Mouse (Mus musculus) brain, embryonic 14.5 days (tissue): ENCODE results near the gene Slc6a8. TPM values are rescaled to one million over a fixed set of nuclear protein-coding genes. Genes with fewer than 3 reads are reported as not detected.

Experiments used
- DNase-seq: peaks from one replicate; pipeline ENCODE4 v3.0.0-alpha.2; 2011; ENCODE audit warnings: low read depth
- CTCF ChIP-seq: fragments of 200-500 bp; IDR thresholded peaks from 2 replicates; pipeline ENCODE4 v1.5.1; 2012; ENCODE audit warnings: inconsistent platforms, mild to moderate bottlenecking, moderate library complexity, borderline replicate concordance; ENCODE audit not compliant: insufficient read depth, insufficient read length; ENCODE audit errors: extremely low read depth
- POLR2A ChIP-seq: fragments of 200-500 bp; IDR thresholded peaks from 2 replicates; pipeline ENCODE4 v1.6.1; 2012; ENCODE audit warnings: mild to moderate bottlenecking, inconsistent platforms, borderline replicate concordance; ENCODE audit not compliant: poor library complexity, insufficient read depth, insufficient read length, severe bottlenecking; ENCODE audit errors: extremely low read depth
- polyA plus RNA-seq: library from polyadenylated mRNA; depleted of rRNA; stranded (reverse); fragments of >200 nt; gene quantifications from 2 replicates; pipeline ENCODE4 v1.2.3, GENCODE M21; 2012; rRNA removed

Gene Slc6a8
- polyA plus RNA-seq, 1 experiment: 62.2 TPM

DNA sequence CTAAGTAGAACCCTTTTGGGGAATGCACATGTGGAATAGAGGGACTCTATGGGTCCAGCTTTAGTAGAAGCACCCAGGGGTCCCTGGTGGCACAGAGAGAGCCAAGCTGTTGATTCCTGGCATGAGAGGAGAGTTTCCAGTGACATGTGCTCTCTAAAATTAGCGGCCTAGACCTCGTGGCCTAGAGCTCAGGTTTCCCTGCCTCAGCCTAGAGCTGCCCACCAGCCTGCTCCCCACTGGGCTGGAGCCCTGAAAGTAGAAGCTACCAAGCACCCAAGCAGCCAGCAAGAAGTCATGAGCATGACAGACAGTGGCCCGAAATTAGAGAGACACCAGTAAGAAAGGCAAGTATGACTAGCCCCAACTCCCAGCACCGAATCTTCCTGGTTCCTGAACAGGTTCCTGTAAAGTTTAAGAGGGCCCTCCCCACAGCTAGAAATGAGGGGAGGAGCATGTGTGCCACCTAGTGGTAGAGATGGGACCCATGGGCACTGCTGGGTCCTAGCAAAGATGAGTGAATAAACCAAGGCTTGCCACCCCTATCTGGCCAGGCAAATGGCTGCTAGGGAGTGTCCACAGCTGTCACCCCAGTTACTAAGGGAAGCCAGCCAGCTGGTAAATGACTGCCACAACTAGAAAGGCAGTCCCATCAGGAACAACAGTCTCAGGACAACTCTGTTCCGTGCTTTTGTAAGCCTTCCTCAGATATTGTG, 18.1 kb downstream of the Slc6a8 start:
- peak; percentile 61; the same call in 1 of the 2 replicates for TF ChIP-seq CTCF
- TF ChIP-seq POLR2A: no peak
- peak; percentile 29 for DNase-seq

DNA sequence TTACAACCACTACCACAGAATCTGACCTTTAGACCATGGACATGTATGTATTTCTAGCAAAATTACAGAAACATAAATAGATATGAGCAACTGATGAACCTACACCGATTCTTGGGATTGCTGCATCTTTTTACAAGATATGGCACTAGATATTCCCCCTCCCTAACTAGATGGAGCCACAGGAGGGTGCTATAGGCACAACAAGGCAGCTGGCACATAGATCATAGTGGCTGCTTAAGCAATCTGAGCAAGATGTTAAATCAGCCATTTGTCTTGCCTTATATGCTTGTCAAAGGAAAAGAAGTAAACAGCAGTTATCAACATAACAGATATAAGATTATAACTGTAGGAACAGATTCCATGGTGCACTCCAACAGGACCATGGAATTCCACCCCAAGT, 27.5 kb downstream of the Slc6a8 start:
- DNase-seq: peak; percentile 43

DNA sequence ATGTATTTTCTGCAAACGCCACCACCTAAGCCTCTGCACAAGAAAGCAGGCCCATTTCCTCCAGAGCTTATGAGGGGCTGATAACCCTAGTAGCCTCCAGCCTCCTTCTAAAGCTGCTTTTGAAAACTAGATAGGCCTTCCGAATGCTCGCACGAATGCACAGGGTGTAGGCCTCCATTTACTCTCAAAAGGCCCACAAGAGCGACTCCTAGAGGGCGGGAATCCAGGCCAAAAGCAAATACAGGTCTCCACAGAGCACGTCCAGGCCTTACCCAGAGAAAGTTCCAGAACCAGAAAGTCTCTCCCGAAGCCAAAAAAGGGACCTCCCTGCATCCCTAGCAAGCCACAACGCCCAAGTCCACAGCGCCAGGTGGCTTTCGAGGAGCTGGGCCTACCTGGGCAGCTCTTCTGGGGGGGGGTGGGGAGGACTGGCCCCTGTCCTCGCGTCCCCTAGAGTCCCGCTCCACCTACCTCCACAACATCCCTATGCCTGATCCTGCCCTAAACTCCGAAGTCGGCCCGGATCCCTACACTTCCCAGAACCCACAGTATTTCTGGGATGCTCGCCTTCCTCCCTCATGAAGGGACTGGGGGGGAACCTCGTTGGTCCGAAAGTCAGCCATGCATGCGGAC, 42.6 kb downstream of the Slc6a8 start:
- TF ChIP-seq CTCF (no peak), POLR2A (no peak)
- peak; percentile 35 for DNase-seq

More for the DNA sequence above, 27.5 kb downstream of the Slc6a8 start:
- peak; percentile 29; the same call in 1 of the 2 replicates for TF ChIP-seq CTCF
- no peak for TF ChIP-seq POLR2A

DNA sequence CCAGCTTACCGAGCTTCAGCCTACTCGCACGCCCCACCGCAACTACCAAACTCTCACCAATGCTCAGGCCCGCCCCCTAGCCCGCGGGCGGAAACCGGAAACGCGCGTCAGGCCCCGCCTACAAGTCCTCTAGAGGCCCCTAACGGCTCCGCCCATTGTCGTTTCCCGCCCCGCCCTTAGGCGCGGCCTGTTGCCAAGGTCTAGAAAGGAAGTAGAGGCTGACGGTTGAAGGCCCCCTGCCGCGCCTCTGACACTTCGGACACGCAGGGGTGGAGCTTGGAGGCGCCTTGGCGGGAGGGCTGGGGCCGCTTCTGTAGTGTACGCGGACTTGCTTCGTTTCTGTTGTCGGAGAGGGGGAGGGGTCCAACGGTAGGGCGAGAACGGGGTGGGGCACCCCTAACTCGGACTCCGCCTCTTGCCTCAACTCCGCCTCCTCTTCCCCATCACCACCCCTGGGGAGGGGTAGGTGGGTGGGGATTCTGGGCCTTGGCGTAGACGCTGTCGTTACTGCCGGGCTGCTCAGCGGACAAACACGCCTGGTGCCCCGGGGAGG, 43.2 kb downstream of the Slc6a8 start, which contains the start of the genes Bcap31 and Abcd1:
Gene Bcap31, minus strand, starts transcription at position 67 of the 553 bp plus-strand sequence.
Gene Abcd1, plus strand, starts transcription at position 489 of the 553 bp plus-strand sequence.
- TF ChIP-seq CTCF (no peak), POLR2A (no peak)

DNA sequence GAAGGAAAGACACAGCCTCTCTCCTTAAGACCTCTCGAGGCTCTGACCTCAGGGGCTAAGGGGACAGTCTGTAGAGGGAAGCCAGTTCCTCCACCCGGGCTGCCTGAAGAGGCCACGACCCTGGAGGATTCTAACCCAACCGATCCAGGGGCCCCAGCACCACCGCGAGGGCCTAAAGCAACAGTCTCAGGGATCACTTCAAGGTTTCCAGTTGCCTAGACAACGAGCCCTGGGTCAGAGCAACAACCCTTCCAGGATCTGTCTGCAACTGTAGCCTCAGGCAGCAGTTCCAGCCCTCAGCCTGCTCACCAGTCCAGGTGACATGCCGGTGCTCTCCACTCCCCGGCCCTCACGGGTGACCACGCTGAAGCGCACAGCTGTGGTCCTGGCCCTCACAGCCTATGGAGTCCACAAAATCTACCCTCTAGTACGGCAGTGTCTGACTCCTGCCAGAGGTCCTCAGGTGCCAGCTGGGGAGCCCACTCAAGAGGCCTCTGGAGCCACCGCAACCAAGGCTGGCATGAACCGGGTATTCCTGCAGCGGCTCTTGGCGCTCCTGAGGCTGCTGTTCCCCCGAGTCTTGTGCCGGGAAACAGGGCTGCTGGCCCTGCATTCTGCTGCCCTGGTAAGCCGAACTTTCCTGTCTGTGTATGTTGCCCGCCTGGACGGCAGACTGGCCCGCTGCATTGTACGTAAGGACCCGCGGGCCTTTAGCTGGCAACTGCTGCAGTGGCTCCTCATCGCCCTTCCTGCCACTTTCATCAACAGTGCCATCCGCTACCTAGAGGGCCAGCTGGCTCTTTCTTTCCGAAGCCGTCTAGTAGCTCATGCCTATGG, 44.0 kb downstream of the Slc6a8 start:
- DNase-seq: peak; percentile 20
- no peak for TF ChIP-seq POLR2A
- TF ChIP-seq CTCF: no peak

More for the DNA sequence above, 43.2 kb downstream of the Slc6a8 start, which contains the start of the genes Bcap31 and Abcd1:
- peak; percentile 97 for DNase-seq

DNA sequence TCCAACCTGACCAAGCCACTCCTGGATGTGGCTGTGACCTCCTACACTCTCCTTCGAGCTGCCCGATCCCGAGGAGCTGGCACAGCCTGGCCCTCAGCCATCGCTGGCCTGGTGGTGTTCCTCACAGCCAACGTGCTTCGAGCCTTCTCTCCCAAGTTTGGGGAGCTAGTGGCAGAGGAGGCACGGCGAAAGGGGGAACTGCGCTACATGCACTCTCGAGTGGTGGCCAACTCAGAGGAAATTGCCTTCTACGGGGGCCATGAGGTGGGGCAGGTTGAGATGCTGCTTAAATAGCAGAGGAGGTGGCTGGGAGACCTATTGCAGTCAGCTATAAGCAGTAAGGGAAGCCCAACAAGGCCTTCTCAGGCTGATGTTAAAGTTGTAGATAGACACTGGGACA, 44.7 kb downstream of the Slc6a8 start:
- DNase-seq: peak; percentile 0
- TF ChIP-seq CTCF (no peak), POLR2A (no peak)

DNA sequence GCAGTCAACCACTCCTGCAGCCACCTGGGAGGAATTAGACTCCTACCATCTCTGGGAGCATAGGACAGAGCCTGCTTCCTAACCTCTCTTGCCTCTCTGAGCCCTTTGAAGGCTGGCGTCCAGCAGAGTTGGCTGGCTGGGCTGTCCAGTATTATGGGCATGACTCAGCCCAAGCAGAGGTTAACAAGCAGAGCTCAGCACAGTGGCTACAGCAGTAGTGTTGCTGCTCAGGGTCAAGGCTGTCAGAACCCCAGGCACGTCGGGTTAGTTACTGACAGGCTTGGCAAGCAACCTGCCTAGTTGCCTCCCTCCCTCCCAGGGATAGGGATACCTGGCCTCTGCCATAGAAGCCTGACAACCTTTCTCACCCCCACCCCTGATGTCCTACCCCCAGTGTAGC, 45.3 kb downstream of the Slc6a8 start:
- TF ChIP-seq POLR2A: no peak
- no peak for TF ChIP-seq CTCF

DNA sequence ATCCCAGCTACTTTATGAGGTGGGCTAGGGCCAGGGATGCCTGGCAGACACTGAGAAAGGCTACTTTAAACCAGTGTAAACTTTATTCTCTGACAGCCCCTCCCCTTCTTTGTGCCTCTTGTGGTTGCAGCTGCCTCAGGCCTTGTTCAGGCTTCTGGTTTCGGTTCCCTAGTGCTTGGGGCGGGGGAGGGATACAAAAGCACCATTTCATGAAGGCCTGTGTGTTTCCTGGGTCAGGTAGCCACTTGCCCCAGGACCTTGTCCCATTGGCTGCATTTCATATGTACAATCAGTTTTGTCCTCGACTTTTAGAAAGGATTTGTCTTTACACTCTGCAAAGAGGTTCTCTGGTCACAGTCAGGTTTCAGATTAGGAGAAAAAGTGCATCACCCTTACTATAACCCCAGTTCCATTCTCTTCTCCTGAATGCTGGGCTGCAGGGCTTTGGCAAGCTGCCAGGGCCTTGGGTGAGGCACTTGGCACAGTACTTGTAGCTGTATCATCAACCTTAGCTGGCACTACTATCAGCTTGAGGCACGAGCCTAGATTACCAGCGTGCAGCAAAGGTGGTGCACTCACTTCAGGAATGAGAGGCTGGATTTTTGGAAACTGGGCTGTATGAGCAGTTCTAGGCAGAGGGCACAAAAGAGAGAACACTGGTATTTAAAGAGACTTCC, 45.9 kb downstream of the Slc6a8 start:
- peak; percentile 32 for DNase-seq
- TF ChIP-seq CTCF: no peak

More for the DNA sequence above, 45.3 kb downstream of the Slc6a8 start:
- peak; percentile 1 for DNase-seq

DNA sequence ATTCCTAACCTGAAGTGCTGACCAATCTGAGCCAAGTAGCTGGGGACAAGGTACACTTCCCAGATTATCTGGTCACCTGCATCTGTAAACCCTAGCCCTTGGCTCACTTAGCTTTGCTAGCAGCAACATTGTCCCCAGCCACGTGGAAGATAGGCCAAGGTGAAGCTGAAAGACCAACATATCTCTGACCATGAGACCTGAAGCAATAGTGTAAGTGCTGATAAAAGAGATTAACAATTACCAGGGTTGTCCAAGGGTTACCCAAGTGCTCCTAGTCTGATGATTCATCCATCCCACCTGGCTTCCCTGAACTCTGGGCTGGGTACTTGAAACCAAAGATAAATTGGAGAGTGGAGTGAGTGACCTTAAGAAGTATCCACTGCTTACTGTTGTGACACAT, 58.0 kb downstream of the Slc6a8 start:
- DNase-seq: no peak
- TF ChIP-seq POLR2A (no peak), CTCF (no peak)

Other genes starting within 250 kb of the Slc6a8 start
- gene Trex2, start 237.8 kb upstream of the Slc6a8 start, polyA plus RNA-seq: 0.11 and 0.18 TPM in 2 replicates
- 45.6 and 50.0 TPM in 2 replicates for gene Haus7, start 214.1 kb upstream of the Slc6a8 start, polyA plus RNA-seq
- gene Bgn, start 189.5 kb upstream of the Slc6a8 start, polyA plus RNA-seq: 39.3 and 83.1 TPM in 2 replicates
- gene Atp2b3, start 170.1 kb upstream of the Slc6a8 start, polyA plus RNA-seq: 7.9 and 13.7 TPM in 2 replicates
- gene Dusp9, start 33.7 kb upstream of the Slc6a8 start, polyA plus RNA-seq: 1.1 and 1.5 TPM in 2 replicates
- 139 and 181 TPM in 2 replicates for gene Pnck, start 13.0 kb upstream of the Slc6a8 start, polyA plus RNA-seq
- gene Bcap31, start 43.0 kb downstream of the Slc6a8 start, polyA plus RNA-seq: 44.3 and 48.6 TPM in 2 replicates
- 16.0 and 19.3 TPM in 2 replicates for gene Abcd1, start 43.4 kb downstream of the Slc6a8 start, polyA plus RNA-seq
- gene Plxnb3, start 83.9 kb downstream of the Slc6a8 start, polyA plus RNA-seq: 0.58 and 0.79 TPM in 2 replicates
- gene Srpk3, start 101.3 kb downstream of the Slc6a8 start, polyA plus RNA-seq: 0.85 and 1.2 TPM in 2 replicates
- gene Idh3g, start 113.7 kb downstream of the Slc6a8 start, polyA plus RNA-seq: 382 and 510 TPM in 2 replicates
- 130 and 205 TPM in 2 replicates for gene Ssr4, start 113.9 kb downstream of the Slc6a8 start, polyA plus RNA-seq
- gene Pdzd4, start 151.8 kb downstream of the Slc6a8 start, polyA plus RNA-seq: 88.2 and 125 TPM in 2 replicates
- not detected in 2 replicates for gene Avpr2, start 219.0 kb downstream of the Slc6a8 start, polyA plus RNA-seq
- gene L1cam, start 223.0 kb downstream of the Slc6a8 start, polyA plus RNA-seq: 141 and 249 TPM in 2 replicates
- 6.6 and 8.5 TPM in 2 replicates for gene Arhgap4, start 248.7 kb downstream of the Slc6a8 start, polyA plus RNA-seq
- 87.7 and 97.8 TPM in 2 replicates for gene Naa10, start 248.8 kb downstream of the Slc6a8 start, polyA plus RNA-seq